Mouse (Mus musculus) kidney, postnatal 14 days (tissue): ENCODE data around the gene Ghrl.
"Not testable (repeated sequence)": the region's sequence is repeated elsewhere in the genome, so short reads cannot be mapped to it uniquely, and the experiment has no call there.

Experiments
- DNase-seq: peaks from one replicate; pipeline ENCODE4 v3.0.0; 2022; ENCODE audit warnings: mixed read lengths

The Ghrl gene

GRCm38 (mm10) chr6:113719878-113720277, at the start of gene Ghrl:
Gene Ghrl (minus strand): TSS chr6:113719880.
- DNase-seq: no peak

- peak; percentile 11 for DNase-seq
These were observed 49.1 kb upstream of the Ghrl start for GRCm38 (mm10) chr6:113768804-113769203.

GRCm38 (mm10) chr6:113761644-113762043, 42.0 kb upstream of the Ghrl start:
- peak; percentile 71 for DNase-seq

GRCm38 (mm10) chr6:113749119-113749685, 29.5 kb upstream of the Ghrl start:
- no peak for DNase-seq

- no peak for DNase-seq
These were observed 28.7 kb upstream of the Ghrl start for GRCm38 (mm10) chr6:113748351-113748750.

- DNase-seq: no peak
These were observed 27.6 kb upstream of the Ghrl start for GRCm38 (mm10) chr6:113747284-113747683.

GRCm38 (mm10) chr6:113745117-113745516, 25.4 kb upstream of the Ghrl start:
- peak; percentile 14 for DNase-seq

GRCm38 (mm10) chr6:113743111-113743510, 23.4 kb upstream of the Ghrl start:
- DNase-seq: no peak

GRCm38 (mm10) chr6:113742321-113742720, 22.6 kb upstream of the Ghrl start:
- DNase-seq: no peak

- DNase-seq: no peak
These were observed 21.7 kb upstream of the Ghrl start for GRCm38 (mm10) chr6:113741425-113741824.

- peak; percentile 89 for DNase-seq
These were observed 20.8 kb upstream of the Ghrl start, which contains the start of gene Sec13 for GRCm38 (mm10) chr6:113740236-113741217. Gene Sec13 (minus strand): TSS chr6:113740743.

- no peak for DNase-seq
These were observed 17.8 kb upstream of the Ghrl start for GRCm38 (mm10) chr6:113737318-113738046.

- no peak for DNase-seq
These were observed 11.6 kb upstream of the Ghrl start for GRCm38 (mm10) chr6:113731296-113731695.

- DNase-seq: no peak
These were observed 8.5 kb upstream of the Ghrl start for GRCm38 (mm10) chr6:113728181-113728580.

- DNase-seq: no peak
These were observed 1.4 kb upstream of the Ghrl start for GRCm38 (mm10) chr6:113721061-113721460.

GRCm38 (mm10) chr6:113717541-113717940, 2.1 kb downstream of the Ghrl start:
- DNase-seq: peak; percentile 24

GRCm38 (mm10) chr6:113714797-113715196, 4.9 kb downstream of the Ghrl start:
- peak; percentile 34 for DNase-seq

- DNase-seq: no peak
These were observed 5.4 kb downstream of the Ghrl start for GRCm38 (mm10) chr6:113714276-113714675.

GRCm38 (mm10) chr6:113713389-113713788, 6.3 kb downstream of the Ghrl start:
- DNase-seq: not testable (repeated sequence)

- no peak for DNase-seq
These were observed 7.0 kb downstream of the Ghrl start for GRCm38 (mm10) chr6:113712718-113713117.

- DNase-seq: peak; percentile 15
These were observed 22.2 kb downstream of the Ghrl start for GRCm38 (mm10) chr6:113697222-113698205.
